Mouse (Mus musculus) hindbrain, embryonic 12.5 days (tissue): ENCODE measurements around the gene Serpinb6a. TPM values are rescaled to one million over a fixed set of nuclear protein-coding genes. Genes with fewer than 3 reads are reported as not detected.

Experiments
- polyA plus RNA-seq: library from polyadenylated mRNA; unstranded; fragments of >200 nt; fragmentation: Nextera tagmentation; extraction: Ambion mirVana; gene quantifications from 2 replicates; pipeline ENCODE4 v1.2.1, GENCODE M21; 2016

Gene Serpinb6a
- polyA plus RNA-seq, 1 experiment from 2014 or later = 44.2 TPM

Other genes starting within 250 kb of the Serpinb6a start
- gene Serpinb6e, start 159.4 kb downstream of the Serpinb6a start, polyA plus RNA-seq = not detected in 2 replicates
- gene Serpinb6c, start 97.1 kb downstream of the Serpinb6a start, polyA plus RNA-seq = 0.32 and 0.35 TPM in 2 replicates
- 15.9 and 16.0 TPM in 2 replicates for gene Nqo2, start 38.1 kb downstream of the Serpinb6a start, polyA plus RNA-seq
- 11.3 and 12.9 TPM in 2 replicates for gene Ripk1, start 431 bp downstream of the Serpinb6a start, polyA plus RNA-seq
- 34.4 and 44.0 TPM in 2 replicates for gene Bphl, start 34.8 kb upstream of the Serpinb6a start, polyA plus RNA-seq
- 785 and 845 TPM in 2 replicates for gene Tubb2a, start 75.2 kb upstream of the Serpinb6a start, polyA plus RNA-seq
- gene Tubb2b, start 127.7 kb upstream of the Serpinb6a start, polyA plus RNA-seq = 363 and 373 TPM in 2 replicates
- gene Psmg4, start 160.2 kb upstream of the Serpinb6a start, polyA plus RNA-seq = 80.5 and 93.8 TPM in 2 replicates